Mouse (Mus musculus) embryonic facial prominence, embryonic 14.5 days (tissue): ENCODE data around the gene Iqca. TPM values are rescaled to one million over a fixed set of nuclear protein-coding genes. Genes with fewer than 3 reads are reported as not detected.

Source experiments
- ATAC-seq: fragments of 200-750 bp; cut with Nextera tagmentation; 2 replicates; pipeline ENCODE4 v1.8.0; 2017; ENCODE audit warnings: low read depth, moderate number of reproducible peaks, moderate TSS enrichment
- DNase-seq: peaks from one replicate; pipeline ENCODE4 v3.0.0-alpha.2; 2015; ENCODE audit warnings: low spot score
- H3K27ac ChIP-seq: fragments of 300-500 bp; sonication (generic); replicated peaks from 2 replicates; pipeline ENCODE4 v1.5.1; 2014; ENCODE audit warnings: low read depth, mild to moderate bottlenecking, low read length, moderate library complexity
- H3K27me3 ChIP-seq: fragments of 300-500 bp; sonication (generic); replicated peaks from 2 replicates; pipeline ENCODE4 v1.6.1; 2014; ENCODE audit warnings: low read length; ENCODE audit not compliant: control insufficient read depth, insufficient read depth
- H3K36me3 ChIP-seq: fragments of 300-500 bp; sonication (generic); 2 replicates; pipeline ENCODE4 v1.6.1; 2014; ENCODE audit warnings: low read length, mixed read lengths; ENCODE audit not compliant: control insufficient read depth, insufficient read depth
- H3K4me1 ChIP-seq: fragments of 300-500 bp; sonication (generic); 2 replicates; pipeline ENCODE4 v1.6.1; 2014; ENCODE audit warnings: antibody characterized with exemption, low read length; ENCODE audit not compliant: control insufficient read depth, insufficient read depth
- H3K4me2 ChIP-seq: fragments of 300-500 bp; sonication (generic); 2 replicates; pipeline ENCODE4 v1.6.1; 2014; ENCODE audit warnings: low read depth, mild to moderate bottlenecking, low read length, moderate library complexity, mixed read lengths
- H3K4me3 ChIP-seq: fragments of 300-500 bp; sonication (generic); 2 replicates; pipeline ENCODE4 v1.5.1; 2014; ENCODE audit warnings: low read depth, mild to moderate bottlenecking, low read length
- H3K9ac ChIP-seq: fragments of 300-500 bp; sonication (generic); 2 replicates; pipeline ENCODE4 v1.6.1; 2014; ENCODE audit warnings: low read depth, mild to moderate bottlenecking, low read length, moderate library complexity, mixed read lengths
- H3K9me3 ChIP-seq: fragments of 300-500 bp; sonication (generic); 2 replicates; pipeline ENCODE4 v1.6.1; 2016; ENCODE audit warnings: low read length; ENCODE audit not compliant: control insufficient read depth
- WGBS: fragments of 180-500 bp; shearing (Covaris S2); extraction: QIAGEN DNeasy Blood & Tissue Kit; methylation state at CpG from one replicate; pipeline ENCODE4 v1.1.7; 2014; 5-methylcytosine and 5-hydroxymethylcytosine counted together
- polyA plus RNA-seq: library from polyadenylated mRNA; unstranded; fragments of >200 nt; fragmentation: Nextera tagmentation; extraction: Ambion mirVana; gene quantifications from 2 replicates; pipeline ENCODE4 v1.2.1, GENCODE M21; 2014

Gene Iqca
- polyA plus RNA-seq, 1 experiment from 2014 or later = 1.8 TPM

DNA sequence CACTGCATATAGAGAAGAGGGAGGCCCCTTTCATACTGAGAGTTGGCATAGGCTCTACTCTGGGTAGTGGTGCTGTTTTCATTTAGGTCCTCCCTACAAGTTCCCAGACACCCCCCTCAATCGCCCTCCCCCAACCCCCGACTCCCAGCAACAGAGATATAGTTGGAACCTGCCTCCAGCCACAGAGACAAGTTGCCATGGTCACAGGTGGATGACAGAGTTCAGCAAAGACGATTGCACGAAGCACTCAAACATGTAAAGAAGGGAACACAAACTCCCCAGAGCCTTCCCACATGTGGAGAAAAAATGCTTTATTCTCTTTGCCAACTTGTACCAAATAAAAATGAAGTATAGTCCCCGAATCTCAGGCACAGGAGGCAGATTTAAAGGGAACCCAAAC is 29.3 kb upstream of the Iqca start:
- Histone ChIP-seq H3K27ac (no peak overlapping the region), H3K9me3 (no peaks in the 10 kb centered on the region), H3K4me1 (0 out of 2 replicates have a peak, but pooled peaks cover 3% of the 10 kb centered on the region), H3K36me3 (no peaks in the 10 kb centered on the region), H3K9ac (no peak overlapping the region), H3K4me3 (no peak overlapping the region), H3K4me2 (no peak overlapping the region), H3K27me3 (no peaks in the 10 kb centered on the region)
- WGBS = 46% methylated on average over 5 of the region's 5 CpGs
- ATAC-seq = no peak
- DNase-seq = no peak

DNA sequence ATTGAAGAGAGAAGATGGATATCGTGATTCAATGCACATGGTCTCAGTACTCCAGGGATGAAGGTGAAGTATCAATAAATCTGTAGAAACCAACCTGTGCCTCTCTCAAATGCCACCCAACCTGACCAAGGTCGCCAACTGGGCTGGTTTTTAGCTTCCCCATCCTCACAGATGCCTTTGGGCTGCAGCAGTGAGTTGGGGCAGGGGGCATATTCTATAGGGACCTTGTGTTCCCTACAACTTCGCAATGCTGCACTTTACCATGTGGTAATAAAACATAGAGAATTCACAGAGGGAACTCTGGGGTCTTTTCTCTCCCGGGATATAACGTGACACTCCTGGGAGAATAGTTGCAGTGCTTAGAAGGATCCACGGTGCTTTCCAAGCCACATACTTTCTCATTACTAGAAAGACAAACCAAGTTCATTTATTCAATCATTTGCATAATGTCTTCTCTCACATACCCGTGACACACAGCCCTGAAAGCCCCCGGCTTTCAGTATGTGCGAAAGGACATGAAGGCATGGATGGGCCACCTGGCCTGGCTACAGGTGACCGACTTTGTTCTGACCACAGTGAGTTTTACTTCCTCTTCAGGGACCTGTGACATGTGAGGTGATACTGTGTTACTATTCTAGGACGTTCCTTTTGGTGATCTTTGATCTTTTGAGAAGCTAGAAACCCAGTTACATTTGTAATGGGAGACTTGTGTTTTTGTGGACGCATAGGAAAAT is 27.9 kb upstream of the Iqca start:
- H3K4me2 ChIP-seq = no peak overlapping the region
- no peak overlapping the region for H3K27ac ChIP-seq
- 83% methylated on average over 12 of the region's 12 CpGs for WGBS
- H3K4me1 ChIP-seq = peaks cover 11% of the 10 kb centered on the region
- no peaks in the 10 kb centered on the region for H3K27me3 ChIP-seq
- ATAC-seq (no peak), DNase-seq (no peak)
- H3K9ac ChIP-seq = no peak overlapping the region
- no peaks in the 10 kb centered on the region for H3K9me3 ChIP-seq
- no peak overlapping the region for H3K4me3 ChIP-seq
- no peaks in the 10 kb centered on the region for H3K36me3 ChIP-seq

DNA sequence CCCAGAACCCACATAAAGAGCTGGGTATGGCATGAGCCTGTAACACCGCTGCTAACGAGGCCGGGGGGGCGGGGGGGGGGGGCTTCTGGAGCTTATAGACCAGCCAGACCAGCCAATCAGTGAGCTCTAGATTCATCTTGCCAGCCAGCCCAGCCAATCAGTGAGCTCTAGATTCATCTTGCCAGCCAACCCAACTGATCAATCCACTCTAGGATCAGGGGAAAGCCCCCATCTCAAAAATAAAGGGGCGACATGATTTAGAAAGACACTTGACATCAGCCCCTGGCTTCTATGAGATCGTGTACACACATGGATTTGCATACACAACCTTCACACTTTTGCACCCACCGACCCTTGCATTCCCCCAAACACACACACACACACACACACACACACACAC is 27.3 kb upstream of the Iqca start:
- no peaks in the 10 kb centered on the region for H3K36me3 ChIP-seq
- no peak for DNase-seq
- H3K4me2 ChIP-seq = no peak overlapping the region
- H3K4me1 ChIP-seq = peaks cover 12% of the 10 kb centered on the region
- H3K9me3 ChIP-seq = no peaks in the 10 kb centered on the region
- ATAC-seq = no peak
- no peaks in the 10 kb centered on the region for H3K27me3 ChIP-seq
- H3K9ac ChIP-seq = no peak overlapping the region
- H3K4me3 ChIP-seq = no peak overlapping the region
- 90% methylated on average over 6 of the region's 7 CpGs for WGBS
- H3K27ac ChIP-seq = no peak overlapping the region

DNA sequence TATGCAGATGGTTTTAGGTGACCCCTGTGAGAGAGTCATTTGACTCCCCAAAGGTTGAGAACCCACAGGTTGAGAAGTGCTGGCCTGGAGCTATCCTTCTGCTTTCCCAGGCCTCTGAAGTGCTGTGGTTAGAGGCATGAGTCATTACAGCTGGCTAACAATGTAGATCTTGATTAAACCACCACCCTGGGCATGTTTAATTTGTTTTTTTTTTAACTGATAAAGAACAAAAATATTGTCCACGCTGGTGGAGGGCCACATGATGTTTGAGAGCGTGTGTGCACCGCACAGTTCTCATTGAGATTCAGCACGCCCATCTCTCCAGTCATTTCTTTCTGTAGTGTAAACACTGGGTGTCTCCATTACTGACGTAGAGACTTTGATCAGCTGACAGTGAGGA is 24.8 kb upstream of the Iqca start:
- WGBS = 68% methylated on average over 5 of the region's 5 CpGs
- H3K4me2 ChIP-seq = no peak overlapping the region
- H3K27me3 ChIP-seq = no peaks in the 10 kb centered on the region
- no peak for DNase-seq
- H3K9ac ChIP-seq = no peak overlapping the region
- H3K4me1 ChIP-seq = peaks cover 21% of the 10 kb centered on the region
- no peak overlapping the region for H3K4me3 ChIP-seq
- no peak for ATAC-seq
- H3K9me3 ChIP-seq = no peaks in the 10 kb centered on the region
- H3K27ac ChIP-seq = no peak overlapping the region
- no peaks in the 10 kb centered on the region for H3K36me3 ChIP-seq

DNA sequence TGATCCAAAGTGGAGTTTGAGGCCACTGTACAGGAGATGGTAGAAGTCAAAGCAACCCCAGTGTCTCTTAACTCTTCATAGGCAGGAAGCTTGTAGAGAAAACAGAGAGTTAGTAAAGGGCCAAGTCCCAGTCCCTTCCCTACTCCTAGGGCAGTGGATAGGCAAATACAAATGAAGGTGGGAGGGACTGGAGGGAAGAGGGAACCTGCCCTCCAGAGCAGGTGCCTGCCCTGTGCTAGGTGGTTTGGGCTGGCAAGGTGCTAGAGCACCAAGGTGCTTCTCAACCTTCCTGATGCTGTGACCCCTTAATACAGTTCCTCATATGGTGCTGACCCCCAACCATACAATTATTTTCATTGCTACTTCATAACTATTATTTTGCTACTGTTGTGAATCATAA is 24.4 kb upstream of the Iqca start:
- Histone ChIP-seq H3K9ac (no peak overlapping the region), H3K9me3 (no peaks in the 10 kb centered on the region), H3K27ac (no peak overlapping the region), H3K4me3 (no peak overlapping the region), H3K27me3 (no peaks in the 10 kb centered on the region), H3K36me3 (no peaks in the 10 kb centered on the region), H3K4me2 (no peak overlapping the region), H3K4me1 (peaks cover 21% of the 10 kb centered on the region)
- ATAC-seq (no peak), DNase-seq (no peak)

DNA sequence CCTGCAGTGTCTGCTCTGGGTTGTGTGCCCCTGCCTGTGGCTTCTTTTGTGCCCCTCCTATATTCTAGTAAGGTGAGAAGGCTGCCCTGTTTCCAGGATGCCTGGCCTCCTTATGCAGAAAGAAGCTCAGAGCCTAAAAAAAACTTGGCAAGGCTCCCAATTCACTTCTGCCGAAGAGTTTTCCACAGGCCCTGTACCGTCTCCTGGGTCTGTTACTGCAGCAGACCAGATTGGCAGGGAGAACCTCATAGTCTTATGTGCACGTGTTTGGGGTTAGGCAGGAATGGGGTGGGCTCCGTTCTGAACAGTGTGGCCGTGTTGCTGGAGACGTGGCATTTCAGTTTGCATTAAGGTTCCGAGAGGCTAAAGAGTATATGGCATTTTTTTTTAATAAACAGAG is 23.0 kb upstream of the Iqca start:
- peak; percentile 93 for DNase-seq
- 0 out of 2 replicates have a peak overlapping the region, but pooled peaks have one; percentile 35 for H3K27ac ChIP-seq
- no peak overlapping the region for H3K4me2 ChIP-seq
- WGBS = 11% methylated on average over 7 of the region's 7 CpGs
- H3K4me3 ChIP-seq = no peak overlapping the region
- H3K36me3 ChIP-seq = no peaks in the 10 kb centered on the region
- no peak overlapping the region for H3K9ac ChIP-seq
- peaks cover 21% of the 10 kb centered on the region for H3K4me1 ChIP-seq
- peak; percentile 77 for ATAC-seq
- H3K9me3 ChIP-seq = no peaks in the 10 kb centered on the region
- H3K27me3 ChIP-seq = no peaks in the 10 kb centered on the region

DNA sequence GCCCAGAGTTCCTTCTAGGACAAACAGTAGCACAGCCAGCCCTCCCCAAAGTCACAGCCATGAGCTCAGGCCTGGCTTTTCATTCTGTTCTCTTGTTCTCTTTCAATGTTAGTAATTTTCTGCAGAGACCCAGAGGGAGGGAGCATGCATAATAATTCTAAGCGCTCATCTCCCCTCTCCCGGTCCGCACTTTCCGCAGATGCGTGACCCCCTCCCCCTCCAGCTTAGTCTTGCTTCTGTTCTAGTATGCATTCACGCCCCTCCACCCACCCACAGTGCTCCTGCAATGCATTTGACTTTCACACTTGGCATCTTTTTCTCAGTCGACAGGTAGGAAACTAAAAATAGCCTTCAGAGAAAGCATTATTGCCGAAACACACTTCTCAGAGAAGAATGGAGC is 21.1 kb upstream of the Iqca start:
- ATAC-seq = no peak
- WGBS = 52% methylated on average over 8 of the region's 8 CpGs
- peaks cover 21% of the 10 kb centered on the region for H3K4me1 ChIP-seq

DNA sequence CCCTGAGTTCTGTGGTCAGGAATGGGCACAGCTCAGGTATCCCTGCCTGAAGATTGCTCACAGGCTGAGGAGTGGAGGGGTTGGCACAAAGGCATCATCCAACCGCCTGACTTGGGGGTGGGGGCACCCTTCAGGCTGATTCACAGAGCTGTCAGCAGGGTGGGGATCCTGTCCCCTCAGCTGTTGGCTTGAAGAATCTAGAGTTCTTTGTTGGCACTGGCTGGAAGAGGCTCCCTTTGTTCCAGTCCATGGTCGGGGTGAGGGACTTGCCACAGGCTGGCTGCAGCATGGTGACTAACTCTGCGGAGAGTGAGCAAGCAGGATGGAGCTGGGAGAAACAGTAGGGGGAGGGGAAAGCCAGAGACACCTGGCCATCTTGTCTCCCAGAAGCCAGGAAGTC is 11.1 kb upstream of the Iqca start:
- peak; percentile 44; the same call in 1 of the 2 replicates for ATAC-seq
- peak; percentile 38 for DNase-seq

More for the DNA sequence above, 21.1 kb upstream of the Iqca start:
- Histone ChIP-seq H3K27me3 (no peaks in the 10 kb centered on the region), H3K4me2 (no peak overlapping the region), H3K36me3 (no peaks in the 10 kb centered on the region), H3K9me3 (no peaks in the 10 kb centered on the region), H3K4me3 (no peak overlapping the region), H3K27ac (no peak overlapping the region), H3K9ac (no peak overlapping the region)
- no peak for DNase-seq

DNA sequence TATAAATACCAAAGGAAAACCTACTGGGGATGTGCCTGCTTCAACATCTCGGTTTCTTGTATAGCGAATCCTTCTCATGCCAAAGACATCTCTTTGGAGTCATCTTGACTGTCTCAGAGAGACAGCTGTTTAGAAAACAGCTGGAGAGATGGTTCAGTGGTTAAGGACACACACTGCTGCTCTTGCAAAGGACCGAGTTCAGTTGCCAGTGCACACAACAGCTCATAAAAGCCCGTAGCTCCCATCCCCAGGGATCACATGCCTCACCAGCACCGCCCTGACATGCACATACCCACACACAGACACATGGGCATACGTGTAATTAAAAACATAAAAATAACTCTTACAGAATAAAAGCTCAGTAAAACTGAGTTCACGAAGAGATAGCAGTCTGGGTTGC is 10.0 kb upstream of the Iqca start:
- Histone ChIP-seq H3K9me3 (no peaks in the 10 kb centered on the region), H3K4me1 (peaks cover 20% of the 10 kb centered on the region), H3K4me3 (no peak overlapping the region), H3K9ac (no peak overlapping the region), H3K27ac (peak overlapping the region; percentile 54; the same call in 1 of the 2 replicates), H3K27me3 (no peaks in the 10 kb centered on the region), H3K4me2 (no peak overlapping the region), H3K36me3 (no peaks in the 10 kb centered on the region)
- ATAC-seq (no peak), DNase-seq (peak; percentile 40)
- 53% methylated on average over 7 of the region's 7 CpGs for WGBS

More for the DNA sequence above, 11.1 kb upstream of the Iqca start:
- H3K4me1 ChIP-seq = peaks cover 20% of the 10 kb centered on the region
- H3K4me2 ChIP-seq = no peak overlapping the region
- H3K4me3 ChIP-seq = no peak overlapping the region
- no peaks in the 10 kb centered on the region for H3K36me3 ChIP-seq
- H3K27me3 ChIP-seq = no peaks in the 10 kb centered on the region
- H3K9ac ChIP-seq = no peak overlapping the region
- 40% methylated on average over 3 of the region's 3 CpGs for WGBS
- no peaks in the 10 kb centered on the region for H3K9me3 ChIP-seq
- H3K27ac ChIP-seq = no peak overlapping the region; the same call in 1 of the 2 replicates
